Mouse (Mus musculus): ENCODE measurements around the gene Mrto4.
"Not testable (repeated sequence)": the region's sequence is repeated elsewhere in the genome, so short reads cannot be mapped to it uniquely, and the experiment has no call there.

The Mrto4 gene

DNA sequence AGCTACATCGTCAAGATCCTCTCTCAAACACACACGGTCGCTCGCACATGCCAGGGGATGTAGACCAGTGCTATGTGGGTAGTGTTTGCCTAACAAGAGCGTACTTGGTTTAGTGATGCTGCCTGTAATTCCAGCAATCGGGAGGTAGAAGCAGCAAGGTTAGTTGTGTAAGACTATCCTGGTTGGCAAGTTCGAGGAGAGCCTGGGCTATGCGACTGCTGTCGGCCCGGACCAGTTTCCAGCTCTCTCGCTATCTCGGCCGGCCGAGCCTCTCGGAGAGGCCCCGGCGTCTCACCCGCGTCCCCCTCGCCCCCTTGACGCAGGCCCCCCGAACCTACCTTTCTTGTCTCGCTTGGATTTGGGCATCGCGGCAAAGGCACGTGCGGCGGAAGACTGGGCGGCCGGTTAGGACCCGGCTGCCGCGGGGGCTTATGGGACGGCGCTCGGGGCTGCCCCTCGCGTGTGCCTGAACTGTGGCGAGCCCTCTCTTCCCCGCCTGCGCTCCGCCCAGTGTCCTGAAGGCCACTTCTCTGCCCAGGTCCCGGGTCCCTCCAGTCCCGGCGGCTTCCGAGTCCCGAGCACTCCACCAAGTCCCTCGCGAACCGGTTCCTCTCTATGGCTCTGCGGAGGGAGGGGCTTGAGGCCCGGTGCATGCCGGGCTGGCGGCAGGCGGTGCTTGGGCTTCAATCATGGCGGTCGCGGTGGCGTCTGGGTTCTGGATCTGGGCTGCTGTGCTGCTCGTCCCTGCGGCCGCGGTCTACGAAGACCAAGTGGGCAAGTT lies at the start of gene Mrto4, which contains the start of the genes Emc1 and Ubr4:
Mrto4 (minus strand) TSS at position 646 of the 781 bp plus-strand sequence.
Emc1 (plus strand) TSS at position 657 of the 781 bp plus-strand sequence.
Ubr4 (plus strand) TSS at position 679 of the 781 bp plus-strand sequence.
- peak; percentile 76 to 87 for DNase-seq (ENCODE audit: low spot score in 2 of 2)

DNA sequence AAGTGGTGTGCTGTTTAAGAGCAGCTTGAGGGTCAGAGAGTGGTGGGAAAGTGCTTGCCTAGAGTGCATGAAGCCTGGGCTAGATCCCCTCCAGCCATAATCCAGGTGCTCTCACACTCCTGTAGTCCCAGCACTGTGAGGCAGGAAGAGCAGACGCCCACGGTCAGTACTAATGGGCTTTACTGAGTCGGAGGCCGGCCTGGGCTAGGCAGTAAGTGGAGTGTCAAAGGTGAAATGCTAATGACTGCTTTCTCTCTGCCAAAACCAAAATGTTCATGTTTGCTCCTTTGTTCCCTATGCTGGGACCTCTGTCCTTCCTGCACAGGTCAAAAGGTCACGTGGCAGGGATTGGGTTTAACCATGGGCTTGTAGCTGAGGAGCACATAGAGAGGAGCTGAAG lies 48.1 kb upstream of the Mrto4 start:
- no peak for DNase-seq (ENCODE audit: low spot score in 2 of 2)

DNA sequence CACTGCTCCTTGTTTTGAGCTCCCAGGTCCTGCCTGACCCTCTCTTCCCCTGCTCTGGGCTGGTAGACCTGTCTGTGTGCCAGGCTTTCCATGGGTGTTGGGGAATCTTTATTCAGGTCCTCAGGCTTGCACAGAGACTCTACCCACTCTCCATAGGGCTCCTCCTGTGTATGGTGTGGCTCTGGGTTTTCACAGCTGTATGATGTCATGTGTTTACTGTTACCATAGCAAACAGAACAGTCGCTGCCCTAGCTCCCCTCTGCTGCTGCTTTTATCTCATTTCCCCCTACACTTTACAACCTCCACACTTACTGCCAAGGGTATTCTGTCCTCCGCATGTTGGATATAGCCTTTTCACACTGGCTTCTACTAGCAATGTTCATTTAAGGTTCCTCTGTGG lies 43.1 kb upstream of the Mrto4 start:
- no peak for DNase-seq (ENCODE audit: low spot score in 2 of 2)

DNA sequence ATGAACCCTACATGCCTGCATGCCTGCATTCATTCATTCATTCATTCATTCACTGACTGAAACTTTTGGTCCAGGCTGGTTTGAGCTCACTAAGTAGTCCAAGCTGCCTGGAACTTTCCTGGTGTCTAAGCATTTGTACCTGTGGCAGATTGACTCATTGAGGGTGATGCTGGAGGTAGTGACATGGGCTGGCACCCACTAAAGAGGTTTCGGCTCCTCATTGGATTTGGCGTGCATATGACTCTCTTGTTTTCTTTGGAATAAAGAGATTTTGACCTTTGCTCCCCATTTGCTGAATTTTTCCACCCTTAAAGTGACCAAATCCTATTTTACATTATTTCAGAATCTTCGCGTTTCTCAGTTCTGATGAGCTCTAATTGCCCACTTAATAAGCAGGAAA lies 37.2 kb upstream of the Mrto4 start:
- DNase-seq (ENCODE audit: low spot score in 2 of 2), result no peak

DNA sequence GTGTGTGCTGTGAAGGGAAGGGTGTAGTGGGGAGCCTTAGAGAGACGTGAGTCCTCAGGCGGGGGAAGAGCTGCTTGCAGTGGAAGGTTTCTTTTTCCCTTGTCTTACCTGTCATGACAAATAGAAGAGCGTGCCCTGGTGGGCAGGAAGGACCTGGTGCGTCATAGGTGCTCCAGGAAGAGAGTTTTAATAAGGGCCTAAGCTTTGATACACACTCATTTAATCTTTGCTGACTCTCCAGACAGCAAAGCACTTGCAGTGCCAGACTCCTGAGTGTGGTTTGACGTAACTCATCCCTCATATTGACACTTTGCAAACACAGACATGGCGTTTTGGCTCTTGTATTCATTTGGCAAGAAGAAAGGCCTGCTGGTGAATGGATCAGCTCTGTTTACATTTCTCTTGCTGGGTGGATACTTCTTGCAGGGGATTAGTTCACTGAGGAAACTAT lies 34.5 kb upstream of the Mrto4 start:
- peak; percentile 29 to 75 for DNase-seq (ENCODE audit: low spot score in 2 of 2)

DNA sequence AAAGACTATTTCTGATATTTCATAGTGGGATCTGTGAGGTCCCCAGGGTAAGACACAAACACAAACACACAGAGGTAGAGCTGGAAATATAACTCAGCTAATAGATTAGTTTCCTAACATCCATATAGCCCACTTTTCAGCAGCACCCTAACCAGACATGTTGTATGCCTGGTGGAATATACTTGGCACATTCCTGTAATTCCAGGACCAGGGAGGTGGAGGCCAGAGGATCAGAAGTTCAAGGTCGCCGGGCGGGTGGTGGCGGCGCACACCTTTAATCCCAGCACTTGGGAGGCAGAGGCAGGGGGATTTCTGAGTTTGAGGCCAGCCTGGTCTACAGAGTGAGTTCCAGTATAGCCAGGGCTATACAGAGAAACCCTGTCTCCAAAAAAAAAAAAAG lies 33.5 kb upstream of the Mrto4 start:
- not testable (repeated sequence) for DNase-seq (ENCODE audit: low spot score in 2 of 2)

DNA sequence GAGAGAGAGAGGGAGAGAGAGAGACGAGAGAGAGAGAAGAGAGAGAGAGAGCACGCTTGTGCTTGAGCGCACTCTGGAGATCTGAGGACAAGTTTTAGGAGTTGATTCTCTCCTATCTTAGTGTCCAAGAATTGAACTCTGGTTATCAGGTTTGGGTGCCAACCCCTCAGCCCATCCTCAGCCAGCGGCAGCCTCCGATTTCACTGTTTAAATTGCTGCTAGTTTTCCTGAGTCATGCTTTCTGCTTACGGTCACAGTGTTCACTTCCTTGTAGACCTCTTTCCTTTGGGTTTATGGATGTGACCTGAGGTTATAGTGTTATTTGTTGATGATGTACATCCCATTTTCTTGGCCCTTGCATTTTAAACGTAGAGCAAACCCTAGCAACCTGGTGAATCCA lies 29.9 kb upstream of the Mrto4 start:
- no peak for DNase-seq (ENCODE audit: low spot score in 2 of 2)

DNA sequence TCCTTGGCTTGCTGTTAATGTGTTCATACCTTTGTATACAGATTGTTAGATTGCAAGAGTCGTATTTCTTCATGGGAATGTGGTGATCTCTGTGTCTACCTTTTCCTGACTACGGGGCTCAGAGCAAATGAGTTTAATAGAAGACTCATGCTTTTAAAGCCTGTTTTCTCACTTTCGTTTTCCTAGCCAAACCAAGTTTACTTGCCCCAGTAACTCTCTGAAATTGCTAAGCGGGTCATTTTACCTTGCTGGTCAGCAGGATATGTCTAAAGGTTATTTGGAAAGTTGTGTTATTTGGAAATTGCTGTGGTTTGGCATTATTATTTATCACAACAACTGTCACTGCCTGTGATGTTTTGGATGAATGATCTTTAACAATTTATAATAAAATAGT lies 29.1 kb upstream of the Mrto4 start:
- DNase-seq (ENCODE audit: low spot score in 2 of 2), result no peak

DNA sequence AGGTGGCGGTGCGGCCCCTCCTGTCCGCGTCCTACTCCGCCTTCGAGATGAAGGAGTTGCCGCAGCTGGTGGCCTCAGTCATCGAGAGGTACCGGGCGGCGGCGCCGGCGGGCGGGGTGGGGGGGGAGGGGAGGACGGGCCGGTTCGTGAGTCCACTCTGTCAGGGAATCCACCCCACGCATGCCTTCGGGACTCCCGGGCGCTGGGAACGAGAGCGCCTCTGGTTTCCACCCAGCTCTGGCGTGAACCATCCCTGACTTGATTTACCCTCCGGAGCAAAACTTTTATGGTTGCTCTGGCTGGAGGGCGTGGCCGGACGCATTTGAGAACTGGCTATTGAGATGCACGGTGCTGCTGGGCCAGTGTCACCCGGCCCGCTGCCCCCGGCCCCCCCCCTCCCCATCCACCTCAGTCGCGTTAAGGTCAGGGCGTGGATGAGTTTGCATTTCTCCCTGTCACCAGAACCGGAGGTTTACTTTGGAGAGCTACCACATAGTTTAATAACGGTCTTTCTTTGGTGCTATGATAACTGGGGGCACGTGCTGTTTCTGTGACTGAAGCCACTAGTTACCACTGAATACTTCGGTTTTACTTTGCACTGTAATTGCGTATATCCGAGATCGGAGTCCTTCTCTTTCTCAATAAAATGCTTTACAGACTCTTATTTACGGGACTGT lies 28.5 kb upstream of the Mrto4 start:
- no peak for DNase-seq (ENCODE audit: low spot score in 2 of 2)

DNA sequence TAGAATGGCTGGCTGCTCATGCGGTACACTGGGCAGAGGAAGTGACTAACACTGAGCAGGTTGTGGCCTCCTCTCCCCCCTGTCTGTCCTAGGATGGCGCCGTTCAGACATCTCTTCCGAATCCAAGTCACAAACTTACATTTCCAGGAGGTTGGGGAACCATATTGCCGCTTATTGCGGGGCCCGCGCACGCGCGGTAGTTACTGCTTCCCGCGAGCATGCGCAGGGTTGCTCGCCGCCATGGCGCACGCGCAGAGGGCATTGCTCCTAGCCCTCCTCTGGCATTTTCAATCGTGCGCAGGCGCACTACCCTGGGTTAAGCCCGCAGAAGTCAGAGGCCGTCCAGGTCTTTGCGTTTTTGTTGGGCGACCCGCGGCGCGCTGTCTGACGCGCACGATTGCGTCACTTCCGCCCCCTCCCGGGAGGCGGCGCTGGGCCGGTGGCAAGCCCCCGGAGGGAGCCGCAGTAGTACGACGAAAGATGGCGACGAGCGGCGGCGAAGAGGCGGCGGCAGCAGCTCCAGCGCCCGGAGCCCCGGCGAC lies 27.9 kb upstream of the Mrto4 start:
- DNase-seq (ENCODE audit: low spot score in 2 of 2), result peak; percentile 100

DNA sequence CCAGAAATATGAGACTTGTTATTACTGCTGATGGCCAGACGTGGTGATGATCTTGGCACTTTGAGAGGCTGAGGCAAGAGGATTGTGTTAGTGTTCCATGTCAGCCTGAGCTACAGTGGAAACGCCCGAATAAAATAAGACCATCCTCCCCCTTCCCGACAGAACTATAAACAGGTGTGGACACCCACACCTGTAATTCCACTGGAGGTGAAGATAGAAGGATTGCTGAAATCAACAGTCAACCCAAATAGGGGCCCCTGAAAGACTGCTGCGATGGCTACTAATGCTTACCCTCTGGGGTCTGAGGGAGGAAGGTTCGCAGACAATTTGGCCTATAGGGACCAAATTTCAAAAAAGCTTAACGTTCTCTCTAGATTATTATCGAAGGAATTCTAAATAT lies 27.3 kb upstream of the Mrto4 start:
- no peak for DNase-seq (ENCODE audit: low spot score in 2 of 2)

DNA sequence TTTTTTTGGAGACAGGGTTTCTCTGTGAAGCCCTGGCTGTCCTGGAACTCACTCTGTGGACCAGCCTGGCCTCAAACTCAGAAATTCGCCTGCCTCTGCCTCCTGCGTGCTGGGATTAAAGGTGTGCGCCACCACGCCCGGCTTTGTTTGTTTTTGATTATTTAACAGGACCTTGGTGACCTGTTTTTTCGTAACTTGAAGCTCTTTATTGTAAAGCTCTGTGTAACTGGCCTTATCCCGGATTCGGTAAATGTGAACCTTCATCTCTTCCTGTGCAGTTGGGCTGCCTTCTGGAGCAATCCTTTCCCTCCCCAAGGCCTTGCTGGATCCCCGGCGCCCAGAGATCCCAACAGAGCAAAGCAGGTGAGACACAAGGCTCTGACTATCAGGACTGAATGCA lies 21.2 kb upstream of the Mrto4 start:
- no peak for DNase-seq (ENCODE audit: low spot score in 2 of 2)

DNA sequence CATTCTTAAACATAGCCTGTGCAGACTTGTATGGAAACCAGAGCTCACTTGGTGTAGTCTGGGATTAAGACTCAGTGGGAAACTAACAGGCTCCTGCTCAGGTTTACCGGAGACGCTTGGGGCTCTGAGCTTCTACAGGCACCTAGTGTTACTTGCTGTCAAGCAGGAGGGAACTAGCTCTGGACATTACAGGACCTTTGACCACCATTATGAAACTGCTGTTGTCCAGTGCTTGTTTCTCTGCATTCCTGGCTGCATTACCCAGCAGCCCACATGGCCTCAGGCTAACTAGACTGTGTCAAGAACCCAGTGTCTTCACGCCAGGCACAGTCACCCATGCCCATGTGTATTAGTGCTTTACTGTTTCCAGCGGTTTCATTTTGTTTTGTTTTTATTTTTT lies 20.8 kb upstream of the Mrto4 start:
- no peak for DNase-seq (ENCODE audit: low spot score in 2 of 2)

DNA sequence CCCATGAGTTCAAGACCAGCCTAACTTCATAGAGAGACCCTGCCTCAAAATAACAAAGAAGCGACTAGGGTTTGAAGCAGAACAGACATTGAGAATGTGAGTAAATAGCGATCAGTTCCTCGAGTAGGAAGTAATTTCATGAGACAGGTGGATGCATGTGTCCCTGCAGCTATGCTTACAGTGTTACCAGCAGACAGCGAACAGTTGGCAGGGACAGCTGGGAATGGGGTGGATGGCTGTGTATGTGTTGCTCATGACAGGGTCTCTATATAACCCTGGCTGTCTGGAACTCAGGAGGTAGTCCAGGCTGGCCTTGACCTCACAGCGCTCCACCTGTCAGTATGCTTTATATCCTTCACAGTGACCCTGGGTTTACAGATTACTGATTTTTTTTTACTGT lies 15.7 kb upstream of the Mrto4 start:
- DNase-seq (ENCODE audit: low spot score in 2 of 2), result no peak

DNA sequence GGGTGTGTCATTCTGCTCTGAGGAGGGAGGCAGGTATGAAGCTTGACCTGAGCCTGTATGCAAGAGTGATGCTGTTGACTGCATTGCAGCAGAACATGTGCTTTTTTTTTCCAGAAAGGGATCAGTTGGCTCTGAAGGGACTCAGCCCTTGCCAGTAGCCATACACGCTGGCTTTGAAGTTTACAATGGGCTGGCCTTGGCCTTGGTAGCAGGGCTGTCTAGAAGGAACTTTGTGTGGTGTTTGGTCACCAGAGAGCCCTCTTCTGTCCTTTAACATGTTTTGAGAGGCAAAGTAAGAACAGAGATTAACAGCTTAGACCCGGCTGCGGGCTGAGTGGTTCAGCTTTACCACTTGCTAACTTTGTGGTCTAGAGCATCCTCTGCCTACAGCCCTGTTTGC lies 15.0 kb upstream of the Mrto4 start:
- DNase-seq (ENCODE audit: low spot score in 2 of 2), result no peak

DNA sequence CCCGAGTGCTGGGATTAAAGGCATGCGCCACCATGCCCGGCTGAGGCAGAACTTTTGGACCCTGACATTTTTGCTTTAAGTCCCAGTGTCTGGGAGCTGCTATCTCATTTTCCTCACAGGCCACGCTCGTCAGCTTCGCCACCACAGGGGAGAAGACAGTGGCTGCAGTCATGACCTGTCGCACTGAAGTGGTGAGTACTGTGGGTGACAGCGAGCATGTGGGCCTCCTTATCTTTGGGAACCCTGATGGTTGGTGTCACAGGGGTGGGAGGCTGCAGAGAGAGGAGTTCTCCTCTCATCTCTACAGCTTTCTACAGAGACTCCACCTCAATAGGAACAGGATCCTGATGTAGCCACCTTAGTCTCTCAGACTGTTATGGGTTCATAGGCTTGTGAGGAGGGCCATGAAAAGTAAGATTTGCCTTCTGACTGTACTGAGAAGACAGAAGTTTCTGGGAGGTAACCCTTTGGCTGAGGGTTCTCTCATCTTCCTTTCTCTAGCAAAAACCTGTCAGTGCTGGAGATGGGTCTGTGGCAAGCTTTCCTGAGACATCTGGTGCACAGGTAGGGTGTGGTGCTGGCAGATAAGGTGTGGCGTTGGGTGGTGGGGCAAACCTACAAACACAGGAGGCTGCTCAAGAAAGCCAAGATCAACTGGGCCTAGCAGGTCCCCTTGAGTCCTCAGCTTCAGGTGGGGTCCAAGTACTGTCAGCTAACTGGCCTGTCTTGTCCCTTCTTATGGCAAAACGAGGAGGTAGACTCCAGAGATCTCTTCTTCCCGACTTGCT lies 8.6 kb upstream of the Mrto4 start:
- DNase-seq (ENCODE audit: low spot score in 2 of 2), result no peak

DNA sequence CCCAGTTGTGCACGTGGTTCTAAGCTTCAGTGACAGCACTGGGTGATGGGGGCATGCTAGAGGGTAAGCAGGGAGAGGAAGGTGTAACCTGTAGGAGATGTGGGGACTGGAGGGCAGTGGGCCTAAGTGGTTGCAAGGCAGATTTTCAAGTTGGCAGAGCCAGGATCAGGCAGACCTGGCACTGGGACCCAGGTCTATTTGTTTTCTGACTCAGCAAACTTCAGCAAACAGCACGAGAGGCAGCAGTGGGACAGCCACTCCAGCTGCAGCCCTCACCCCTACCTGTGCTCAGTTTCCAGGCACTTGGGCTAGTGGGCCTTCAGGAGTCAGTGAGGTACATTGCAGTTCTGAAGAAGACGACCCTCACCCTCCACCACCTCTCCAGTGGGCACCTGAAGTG lies 4.8 kb upstream of the Mrto4 start:
- no peak for DNase-seq (ENCODE audit: low spot score in 2 of 2)

DNA sequence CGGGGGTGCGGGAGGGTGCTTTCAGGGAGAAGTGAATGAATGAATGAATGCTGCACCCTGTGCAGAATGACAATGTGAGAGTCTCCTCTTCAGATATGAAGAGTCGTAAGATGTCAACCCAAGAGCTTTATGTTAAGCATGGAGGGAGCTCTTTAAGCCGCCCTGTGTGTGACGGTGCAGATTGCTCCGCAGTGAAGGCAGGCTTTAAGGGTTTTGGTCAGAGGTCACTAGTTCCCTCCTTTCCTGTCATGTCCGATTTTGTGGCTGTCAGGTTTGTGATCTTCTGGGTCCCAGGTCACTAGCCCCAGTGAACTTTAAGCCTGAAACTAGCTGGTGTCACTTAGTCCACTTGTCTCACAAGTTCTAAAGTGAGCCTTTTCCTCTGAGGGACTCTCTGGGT lies 456 bp upstream of the Mrto4 start:
- no peak for DNase-seq (ENCODE audit: low spot score in 2 of 2)

DNA sequence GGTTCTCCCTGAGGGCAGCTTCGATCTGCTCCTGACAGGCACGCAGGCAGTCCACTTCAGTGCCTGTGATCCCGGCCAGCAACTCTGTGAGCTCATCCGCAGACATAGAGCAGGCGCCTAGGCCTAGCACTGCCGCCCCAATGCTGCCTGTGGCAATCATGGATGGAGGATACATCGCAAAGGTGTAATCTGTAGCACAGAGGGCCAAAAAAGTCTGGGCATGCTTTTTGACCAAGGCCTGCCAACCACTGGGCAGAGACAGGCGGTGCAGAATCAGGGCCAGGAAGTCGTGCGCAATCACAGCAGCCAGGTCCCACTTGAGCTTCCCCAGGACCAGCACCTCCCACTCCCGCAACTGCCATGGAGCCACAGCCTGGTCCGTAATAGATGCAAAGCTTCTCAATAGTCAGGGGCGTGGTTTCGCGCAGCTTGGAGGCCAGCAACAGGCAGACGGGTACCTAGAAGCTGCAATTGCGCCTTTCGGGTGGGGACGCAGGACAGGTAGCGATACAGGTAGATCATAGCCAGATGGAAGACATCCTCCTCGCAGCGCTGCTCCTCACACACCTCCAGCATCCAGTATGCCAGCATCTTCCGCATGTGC lies 6.9 kb downstream of the Mrto4 start:
- DNase-seq (ENCODE audit: low spot score in 2 of 2), result no peak

DNA sequence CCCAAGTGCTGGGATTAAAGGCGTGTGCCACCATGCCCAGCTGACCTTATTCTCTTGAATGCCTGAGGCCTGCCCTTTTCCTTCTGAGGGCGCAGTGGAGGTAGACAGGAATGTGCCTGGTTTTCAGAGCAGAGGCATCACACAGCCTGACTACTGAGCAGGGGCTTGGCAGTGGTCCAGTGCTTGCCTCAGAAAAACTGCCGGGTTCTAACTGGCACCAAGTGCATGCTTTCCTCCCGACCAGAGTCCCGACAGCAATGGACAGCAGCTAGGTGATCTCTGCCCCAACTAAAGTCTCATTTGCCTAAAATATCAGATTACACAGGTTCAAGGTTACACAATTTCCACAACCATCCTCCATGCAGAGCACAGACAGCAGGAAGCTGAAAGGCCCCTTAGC lies 8.7 kb downstream of the Mrto4 start:
- no peak for DNase-seq (ENCODE audit: low spot score in 2 of 2)

DNA sequence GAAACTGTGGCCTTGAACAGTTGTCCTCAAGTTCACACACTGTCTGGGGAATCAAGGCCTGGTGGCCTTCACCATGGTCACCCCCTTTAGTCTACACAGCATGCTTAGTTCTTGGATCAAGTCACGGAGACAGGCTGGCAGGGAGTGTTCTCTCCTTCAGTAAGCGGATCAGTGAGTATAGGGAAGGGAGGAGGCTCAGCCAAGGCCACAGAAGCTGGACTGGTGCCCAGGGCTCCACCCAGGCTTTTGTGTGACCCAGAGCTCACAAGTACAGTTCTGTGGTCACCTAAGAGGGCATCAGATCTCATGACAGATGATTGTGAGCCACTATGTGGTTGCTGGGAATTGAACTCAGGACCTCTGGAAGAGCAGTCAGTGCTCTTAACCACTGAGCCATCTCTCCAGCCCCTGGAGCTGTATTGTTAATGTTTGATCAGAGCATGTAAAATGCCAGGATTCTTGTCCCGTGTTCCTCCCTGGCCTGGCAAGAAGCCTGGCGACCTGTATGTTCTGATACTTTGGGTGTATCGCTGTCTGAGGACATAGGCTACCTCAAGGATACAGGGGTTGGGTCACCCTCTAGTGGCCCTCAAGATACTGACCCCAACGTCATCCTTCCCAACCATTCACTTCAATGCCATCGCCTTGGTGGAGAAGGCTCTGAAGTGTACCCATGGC lies 10.7 kb downstream of the Mrto4 start:
- DNase-seq (ENCODE audit: low spot score in 2 of 2), result no peak
